Mouse (Mus musculus) lung, postnatal 0 days (tissue): ENCODE results near the gene Mfap1b.

Source experiments
- CTCF ChIP-seq: IDR thresholded peaks from 2 replicates; pipeline ENCODE4 v1.5.1; 2016; ENCODE audit warnings: antibody characterized with exemption, mild to moderate bottlenecking
- EP300 ChIP-seq: IDR thresholded peaks from 2 replicates; pipeline ENCODE4 v1.6.1; 2016; ENCODE audit warnings: antibody characterized with exemption, mild to moderate bottlenecking, control low read depth

DNA sequence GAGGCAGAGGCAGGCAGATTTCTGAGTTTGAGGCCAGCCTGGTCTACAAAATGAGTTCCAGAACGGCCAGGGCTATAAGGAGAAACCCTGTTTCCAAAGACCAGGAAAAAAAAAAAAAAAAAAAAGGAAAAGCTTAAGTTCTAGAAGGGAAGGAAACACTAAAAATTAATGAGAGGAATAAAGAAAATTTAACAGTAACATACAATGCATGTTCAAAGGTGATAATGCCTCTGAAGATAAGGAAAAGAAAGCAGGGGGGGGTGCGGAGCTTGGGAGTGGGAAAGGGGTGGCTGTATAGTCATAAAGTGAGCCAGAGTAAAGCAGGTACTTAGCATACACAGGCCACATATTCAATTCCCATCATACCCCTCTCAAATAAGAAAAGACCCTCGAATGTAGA is 28.8 kb downstream of the Mfap1b start:
- TF ChIP-seq EP300 (no peak), CTCF (no peak)
